In the genomic region with DNA sequence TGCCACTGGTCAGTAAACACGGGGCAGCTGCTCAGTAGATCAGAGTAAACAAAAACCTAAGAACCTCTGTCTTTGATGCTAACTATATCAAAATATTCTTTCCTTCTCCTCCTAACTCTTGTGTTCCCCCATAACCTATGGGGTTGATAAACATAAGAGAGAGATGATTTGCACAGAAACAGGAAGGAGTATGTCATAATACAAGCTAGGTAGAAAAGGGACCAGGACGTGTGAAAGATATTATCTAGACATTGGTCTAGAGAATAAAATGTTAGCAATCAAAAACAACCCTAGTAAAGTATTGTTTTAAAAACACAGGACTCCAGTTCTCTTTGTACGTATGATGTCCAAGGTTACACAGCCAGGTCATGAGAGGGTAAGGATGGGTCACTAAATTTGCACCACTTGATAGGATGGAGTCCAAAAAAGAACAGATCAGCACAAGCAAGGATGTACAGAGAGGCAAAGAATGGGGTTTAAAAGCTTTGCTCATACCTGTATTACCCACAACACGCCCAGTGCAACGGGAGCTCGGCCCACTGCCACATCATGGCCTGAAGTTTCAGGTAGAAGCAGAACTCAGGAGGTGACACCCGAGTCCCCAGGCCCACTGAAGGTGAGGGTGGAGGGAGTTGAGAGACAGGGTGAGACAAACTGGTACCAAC, we compare ENCODE assay signal across 20 mouse cellular contexts. TPM values are rescaled to one million over a fixed set of nuclear protein-coding genes. Genes with fewer than 3 reads are reported as not detected.
DNase-seq lines count a peak whose midpoint lies in the region; ATAC-seq and TF ChIP-seq lines count a peak whose summit lies in the region.
"Had no signal": no experiment of that assay in that cellular context is flagged by ENCODE, and none has a peak within 500 bp of the region (broad histone marks: within the 10 kb centered on the region; RNA-seq: fewer than 3 reads in every experiment).

No protein-coding gene starts in this region.

- H3K27me3 ChIP-seq in erythroblast, embryonic 14.5 days (ENCODE audit: control insufficient read depth): no peaks in the 10 kb centered on the region
- H3K27me3 ChIP-seq in thymus, adult 2 months (ENCODE audit: control insufficient read depth, insufficient read depth, low read length): no peaks in the 10 kb centered on the region
- no peaks in the 10 kb centered on the region for H3K27me3 ChIP-seq in liver, embryonic 12.5 days (replicated peaks)
- H3K27me3 ChIP-seq in small intestine, adult 2 months (ENCODE audit: control insufficient read depth, insufficient read depth, low read length): no peaks in the 10 kb centered on the region
- no peaks in the 10 kb centered on the region for H3K27me3 ChIP-seq in midbrain, embryonic 16.5 days (ENCODE audit: control insufficient read depth, insufficient read depth, low read depth, low read length)
- H3K27me3 ChIP-seq: forebrain, embryonic 13.5 days; midbrain, embryonic 12.5 days; stomach, embryonic 15.5 days had no signal

- peaks cover 77% of the 10 kb centered on the region for H3K36me3 ChIP-seq in erythroblast, embryonic 14.5 days (ENCODE audit: control insufficient read depth)
- H3K36me3 ChIP-seq in thymus, adult 2 months (ENCODE audit: control insufficient read depth, insufficient read depth, low read length): peaks cover 13% of the 10 kb centered on the region
- peaks cover 45% of the 10 kb centered on the region for H3K36me3 ChIP-seq in liver, embryonic 12.5 days
- peaks cover 11% of the 10 kb centered on the region for H3K36me3 ChIP-seq in small intestine, adult 2 months (ENCODE audit: control insufficient read depth, insufficient read depth, low read length)
- H3K36me3 ChIP-seq in midbrain, embryonic 16.5 days (ENCODE audit: control insufficient read depth, insufficient read depth, low read length): no peaks in the 10 kb centered on the region
- H3K36me3 ChIP-seq: midbrain, embryonic 12.5 days; stomach, embryonic 15.5 days had no signal

- no peaks in the 10 kb centered on the region for H3K9me3 ChIP-seq in erythroblast, embryonic 14.5 days (ENCODE audit: control insufficient read depth, low read length)
- no peaks in the 10 kb centered on the region for H3K9me3 ChIP-seq in liver, embryonic 12.5 days (replicated peaks)
- H3K9me3 ChIP-seq in midbrain, embryonic 16.5 days (replicated peaks; ENCODE audit: control insufficient read depth, low read length, poor library complexity, severe bottlenecking): no peaks in the 10 kb centered on the region
- H3K9me3 ChIP-seq: forebrain, embryonic 13.5 days; midbrain, embryonic 12.5 days; stomach, embryonic 15.5 days had no signal

- H3K9ac ChIP-seq in liver, embryonic 12.5 days: peak overlapping the region; percentile 75
- H3K9ac ChIP-seq in midbrain, embryonic 16.5 days (ENCODE audit: low read depth, low read length): no peak overlapping the region
- H3K9ac ChIP-seq: forebrain, embryonic 13.5 days; hindbrain, embryonic 14.5 days; midbrain, embryonic 12.5 days; stomach, embryonic 15.5 days had no signal

- no peak for ATAC-seq in erythroblast, adult 5-6 weeks (replicated peaks; ENCODE audit: low FRiP score, poor library complexity, severe bottlenecking)
- ATAC-seq in liver, embryonic 12.5 days: no peak
- ATAC-seq in midbrain, embryonic 16.5 days: no peak
- ATAC-seq: forebrain, embryonic 13.5 days; intestine, embryonic 16.5 days; lung, postnatal 0 days had no signal

- peak overlapping the region; percentile 65 for H3K4me3 ChIP-seq in erythroblast, embryonic 14.5 days (replicated peaks)
- H3K4me3 ChIP-seq in thymus, adult 2 months (ENCODE audit: control insufficient read depth, insufficient read depth, low read length): no peak overlapping the region
- peak overlapping the region; percentile 57 for H3K4me3 ChIP-seq in liver, embryonic 12.5 days
- no peak overlapping the region for H3K4me3 ChIP-seq in small intestine, adult 2 months (ENCODE audit: low read depth, low read length)
- H3K4me3 ChIP-seq in midbrain, embryonic 16.5 days (ENCODE audit: low read depth, low read length): no peak overlapping the region
- no peak overlapping the region for H3K4me3 ChIP-seq in layer of hippocampus, adult 2 months
- H3K4me3 ChIP-seq: forebrain, embryonic 13.5 days; midbrain, embryonic 12.5 days; stomach, embryonic 15.5 days had no signal

- TF ChIP-seq POLR2A in thymus, adult 2 months (IDR thresholded peaks at IDR 0.05; ENCODE audit: control insufficient read depth, extremely low read depth, insufficient read depth, low read length, poor library complexity): no peak
- no peak for TF ChIP-seq POLR2A in small intestine, adult 2 months (IDR thresholded peaks at IDR 0.05; ENCODE audit: low read depth, low read length)

- WGBS in thymus, adult 2 months: 65% methylated on average over 7 of the region's 7 CpGs
- 64% methylated on average over 7 of the region's 7 CpGs for WGBS in liver, embryonic 12.5 days (ENCODE audit: insufficient replicate concordance)
- WGBS in small intestine, adult 2 months: 60% methylated on average over 7 of the region's 7 CpGs
- WGBS in midbrain, embryonic 16.5 days: 87% methylated on average over 7 of the region's 7 CpGs

- H3K27ac ChIP-seq in thymus, adult 2 months (ENCODE audit: control insufficient read depth, insufficient read depth, low read length): peak overlapping the region; percentile 87; the same call in 1 of the 2 replicates
- peak overlapping the region; percentile 99 for H3K27ac ChIP-seq in liver, embryonic 12.5 days
- peak overlapping the region; percentile 21; the same call in 1 of the 2 replicates for H3K27ac ChIP-seq in small intestine, adult 2 months (ENCODE audit: insufficient read depth, low read depth, low read length)
- no peak overlapping the region for H3K27ac ChIP-seq in midbrain, embryonic 16.5 days (ENCODE audit: low read length)
- H3K27ac ChIP-seq in layer of hippocampus, adult 2 months: no peak overlapping the region
- H3K27ac ChIP-seq: forebrain, embryonic 13.5 days; hindbrain, embryonic 14.5 days; midbrain, embryonic 12.5 days; stomach, embryonic 15.5 days had no signal

- no peak for TF ChIP-seq CTCF in thymus, adult 2 months (IDR thresholded peaks at IDR 0.05; ENCODE audit: borderline replicate concordance, control insufficient read depth, extremely low read depth, insufficient read depth, low read length, poor library complexity)
- TF ChIP-seq CTCF in small intestine, adult 2 months (IDR thresholded peaks at IDR 0.05; ENCODE audit: extremely low read depth, insufficient read length, insufficient replicate concordance, low read depth, low read length): no peak
- no peak for TF ChIP-seq CTCF in layer of hippocampus, adult 2 months (conservative IDR thresholded peaks at IDR 0.05)

- H3K4me1 ChIP-seq in erythroblast, embryonic 14.5 days (ENCODE audit: control insufficient read depth): peaks cover 93% of the 10 kb centered on the region
- H3K4me1 ChIP-seq in thymus, adult 2 months (replicated peaks; ENCODE audit: control insufficient read depth, insufficient read depth, low read length): peaks cover 47% of the 10 kb centered on the region
- H3K4me1 ChIP-seq in liver, embryonic 12.5 days: peaks cover 99% of the 10 kb centered on the region
- H3K4me1 ChIP-seq in small intestine, adult 2 months (ENCODE audit: control insufficient read depth, insufficient read depth, insufficient read length, low read length): peaks cover 27% of the 10 kb centered on the region; the same call in 1 of the 2 replicates
- H3K4me1 ChIP-seq in midbrain, embryonic 16.5 days (ENCODE audit: control insufficient read depth, insufficient read depth, low read length): no peaks in the 10 kb centered on the region
- H3K4me1 ChIP-seq: forebrain, embryonic 13.5 days; midbrain, embryonic 12.5 days; stomach, embryonic 15.5 days had no signal

- H3K4me2 ChIP-seq in liver, embryonic 12.5 days: peak overlapping the region; percentile 82
- no peak overlapping the region for H3K4me2 ChIP-seq in midbrain, embryonic 16.5 days (ENCODE audit: low read length)
- H3K4me2 ChIP-seq: forebrain, embryonic 13.5 days; hindbrain, embryonic 14.5 days; midbrain, embryonic 12.5 days; stomach, embryonic 15.5 days had no signal

- no peak for DNase-seq in thymus, adult 2 months
- DNase-seq in thymus, postnatal 25 days: no peak
- DNase-seq in layer of hippocampus, adult 2 months (ENCODE audit: low spot score in 2 of 2): no peak
- DNase-seq: adrenal gland, postnatal 10 days; cerebellum, adult 18-20 months; cerebellum, postnatal 25 days; gastrocnemius, postnatal 14 days; heart, postnatal 14 days; layer of hippocampus, postnatal 36 days had no signal

RNA-seq across cellular contexts. Expression of gene Zc3hav1, which starts 10.3 kb away (rescaled TPM):
- 2.4 and 3.3 TPM in 2 replicates for polyA plus RNA-seq in erythroblast, embryonic 14.5 days (2012)
- total RNA-seq in erythroblast, adult 5-6 weeks (2015; ENCODE audit: low replicate concordance): 266 and 278 TPM in 2 replicates
- 348 and 360 TPM in 2 replicates for total RNA-seq in erythroblast, adult 5-6 weeks (2017; ENCODE audit: low replicate concordance)
- polyA plus RNA-seq in thymus, adult 2 months (2012; rRNA removed): 79.0 and 86.4 TPM in 2 replicates
- polyA plus RNA-seq in liver, embryonic 12.5 days (2016; fragmentation: Nextera tagmentation; extraction: Ambion mirVana): 29.6 and 30.6 TPM in 2 replicates
- polyA plus RNA-seq in small intestine, adult 2 months (2012; rRNA removed): 14.9 and 34.7 TPM in 2 replicates
- 1.0 and 1.1 TPM in 2 replicates for polyA plus RNA-seq in midbrain, embryonic 16.5 days (2015; fragmentation: Nextera tagmentation; extraction: Ambion mirVana)
- 1 to 10 TPM; 3.1 to 3.9 TPM for total RNA-seq in layer of hippocampus, adult 2 months (2021)

RNA-seq across cellular contexts. Expression of gene Ttc26, which starts 37.1 kb away (rescaled TPM):
- not detected in 2 replicates for polyA plus RNA-seq in erythroblast, embryonic 14.5 days (2012)
- total RNA-seq in erythroblast, adult 5-6 weeks (2015; ENCODE audit: low replicate concordance): 0.21 TPM in 1 of 2 replicates, not detected in the other
- 0.70 TPM in 1 of 2 replicates, not detected in the other for total RNA-seq in erythroblast, adult 5-6 weeks (2017; ENCODE audit: low replicate concordance)
- 0.44 and 0.62 TPM in 2 replicates for polyA plus RNA-seq in thymus, adult 2 months (2012; rRNA removed)
- 1.5 and 1.6 TPM in 2 replicates for polyA plus RNA-seq in liver, embryonic 12.5 days (2016; fragmentation: Nextera tagmentation; extraction: Ambion mirVana)
- polyA plus RNA-seq in small intestine, adult 2 months (2012; rRNA removed): 0.08 and 0.13 TPM in 2 replicates
- polyA plus RNA-seq in midbrain, embryonic 16.5 days (2015; fragmentation: Nextera tagmentation; extraction: Ambion mirVana): 5.5 and 7.6 TPM in 2 replicates
- 10 to 100 TPM; 11.5 to 12.2 TPM for total RNA-seq in layer of hippocampus, adult 2 months (2021)

RNA-seq across cellular contexts. Expression of gene Zc3hav1l, which starts 45.1 kb away (rescaled TPM):
- 0.07 and 0.11 TPM in 2 replicates for polyA plus RNA-seq in erythroblast, embryonic 14.5 days (2012)
- total RNA-seq in erythroblast, adult 5-6 weeks (2015; ENCODE audit: low replicate concordance): 2.5 and 4.8 TPM in 2 replicates
- total RNA-seq in erythroblast, adult 5-6 weeks (2017; ENCODE audit: low replicate concordance): 1.8 and 3.8 TPM in 2 replicates
- 6.6 and 7.4 TPM in 2 replicates for polyA plus RNA-seq in thymus, adult 2 months (2012; rRNA removed)
- polyA plus RNA-seq in liver, embryonic 12.5 days (2016; fragmentation: Nextera tagmentation; extraction: Ambion mirVana): 3.9 and 4.0 TPM in 2 replicates
- 0.80 and 1.3 TPM in 2 replicates for polyA plus RNA-seq in small intestine, adult 2 months (2012; rRNA removed)
- 7.0 and 8.3 TPM in 2 replicates for polyA plus RNA-seq in midbrain, embryonic 16.5 days (2015; fragmentation: Nextera tagmentation; extraction: Ambion mirVana)
- 1 to 10 TPM; 4.5 TPM for total RNA-seq in layer of hippocampus, adult 2 months (2021)

Comparison
In these comparisons a context has a peak if more than half of its experiments do, and no peak if none do; other contexts are left out.
1. H3K4me3 ChIP-seq: peak in erythroblast, embryonic 14.5 days (single experiment) and liver, embryonic 12.5 days (single experiment); none in thymus, adult 2 months (single experiment), small intestine, adult 2 months (single experiment), midbrain, embryonic 16.5 days (single experiment) and layer of hippocampus, adult 2 months (single experiment).
2. H3K27ac ChIP-seq: peak in thymus, adult 2 months (single experiment), liver, embryonic 12.5 days (single experiment) and small intestine, adult 2 months (single experiment); none in midbrain, embryonic 16.5 days (single experiment) and layer of hippocampus, adult 2 months (single experiment).